Mouse (Mus musculus): ENCODE data around the gene Ajm1.

GRCm38 (mm10) chr2:25573068-25573467 lies 8.5 kb downstream of the Ajm1 start:
- no peak for TF ChIP-seq CTCF (IDR thresholded peaks at IDR 0.05; ENCODE audit: extremely low read depth, insufficient read depth, low read length)
- no peak for TF ChIP-seq POLR2A (IDR thresholded peaks at IDR 0.05; ENCODE audit: extremely low read depth, insufficient read depth, low read length)
